Mouse (Mus musculus) hindlimb bud, embryonic 11.5 days (tissue): ENCODE data around the gene Cplx1.
"Not testable (repeated sequence)": the region's sequence is repeated elsewhere in the genome, so short reads cannot be mapped to it uniquely, and the experiment has no call there.

Experiments used
- DNase-seq: peaks from one replicate; pipeline ENCODE4 v3.0.0-alpha.2; 2012; ENCODE audit warnings: low read depth, low spot score; ENCODE audit errors: extremely low spot score

Gene Cplx1

GRCm38 (mm10) chr5:108516655-108517054 is 33.2 kb downstream of the Cplx1 start:
- DNase-seq, result no peak

DNA sequence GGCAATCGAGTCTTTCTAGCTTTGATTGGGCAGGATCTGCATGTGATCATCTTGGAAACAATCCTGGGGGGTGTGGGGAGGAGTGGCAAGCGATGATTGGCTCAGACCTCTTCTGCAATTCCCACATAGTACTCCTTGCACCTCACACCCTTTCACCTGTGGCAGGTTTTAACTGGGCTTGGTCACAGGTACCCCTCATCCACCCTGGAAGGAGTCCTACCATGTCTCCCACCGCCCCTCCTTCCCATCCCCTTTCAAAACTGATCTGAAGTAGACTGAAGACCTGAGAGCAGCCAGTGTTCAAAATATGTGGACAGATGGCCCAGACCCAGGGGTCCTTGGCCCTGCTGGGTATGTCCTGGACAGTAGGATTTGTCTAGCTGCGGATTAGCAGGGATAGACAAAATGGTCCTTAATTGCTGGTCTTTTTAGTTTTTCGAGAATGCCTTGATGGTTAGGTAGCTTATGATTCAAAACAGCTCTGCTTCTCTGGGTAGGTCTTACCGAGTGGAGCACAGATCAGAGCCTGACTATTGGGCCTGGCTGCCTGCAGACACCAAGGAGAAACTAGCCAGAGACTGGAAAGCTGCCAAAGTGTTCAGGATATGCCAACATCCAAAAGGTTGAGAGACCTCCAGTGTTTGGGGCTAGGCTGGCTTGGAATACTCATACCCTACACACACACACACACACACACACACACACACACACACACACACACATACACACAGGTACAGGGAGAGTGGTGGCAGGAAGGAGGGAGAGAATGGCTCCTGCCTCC is 34.1 kb downstream of the Cplx1 start:
- no peak for DNase-seq

DNA sequence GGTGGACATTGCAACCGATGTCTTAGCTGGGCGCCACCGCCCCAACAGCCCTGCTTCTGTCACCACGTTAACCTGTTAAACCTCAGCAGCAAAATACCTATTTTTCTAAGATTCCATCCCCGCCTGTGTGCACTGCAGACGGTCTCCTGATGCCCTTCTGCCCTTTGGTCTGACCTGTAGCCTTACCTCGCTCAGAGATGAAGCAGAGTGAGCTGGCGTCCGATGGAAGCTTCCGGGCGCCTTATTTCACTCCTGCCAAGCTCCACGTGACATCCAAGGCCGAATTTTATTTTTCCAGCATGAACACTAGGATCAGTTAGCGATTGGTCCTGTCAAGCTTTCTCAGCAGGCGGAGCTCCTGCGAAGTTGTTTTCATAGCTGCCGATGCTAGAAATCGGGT is 47.5 kb downstream of the Cplx1 start:
- DNase-seq, result no peak

DNA sequence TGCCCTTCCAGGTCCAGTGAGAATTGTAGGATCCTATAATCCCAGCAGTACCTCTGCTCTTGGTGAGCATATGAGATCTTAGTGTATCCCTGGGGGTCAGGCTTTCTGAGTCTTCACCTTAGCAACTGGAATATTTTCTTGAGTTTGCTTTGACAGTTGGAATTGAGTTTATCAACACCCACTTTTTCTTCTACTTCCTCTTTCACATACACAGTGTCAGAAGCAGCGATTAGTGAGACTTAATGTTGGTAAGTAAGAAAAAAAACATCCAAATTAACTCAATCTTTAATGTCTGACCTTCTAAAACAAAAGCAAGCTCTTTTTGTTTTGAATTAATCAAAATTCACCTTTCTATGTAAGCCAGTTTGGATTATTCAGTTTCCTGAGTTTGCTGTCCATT is 48.3 kb downstream of the Cplx1 start:
- DNase-seq, result no peak

- not testable (repeated sequence) for DNase-seq
Measured at GRCm38 (mm10) chr5:108486148-108486547, 63.7 kb downstream of the Cplx1 start.

DNA sequence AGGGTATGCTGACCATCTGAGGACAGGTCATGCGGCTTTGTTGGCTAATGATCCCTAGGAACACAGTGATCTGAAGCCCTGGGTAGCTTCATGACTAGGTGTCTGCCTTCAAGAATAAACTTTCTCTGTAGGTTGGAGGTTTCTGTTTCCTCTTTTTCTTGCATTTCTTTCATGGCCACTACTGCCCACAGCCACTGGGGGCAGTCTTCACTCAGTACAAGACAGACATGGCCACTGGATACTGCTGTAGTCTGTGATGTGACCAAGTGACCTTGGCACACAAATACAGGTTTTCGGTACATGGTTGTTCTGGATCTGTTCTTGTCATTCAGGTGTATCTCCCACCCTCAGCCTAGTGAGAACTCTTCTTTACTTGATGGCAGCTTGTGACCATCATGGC is 64.6 kb downstream of the Cplx1 start:
- no peak for DNase-seq

GRCm38 (mm10) chr5:108483006-108483405 is 66.8 kb downstream of the Cplx1 start:
- no peak for DNase-seq

GRCm38 (mm10) chr5:108475977-108476376 is 73.8 kb downstream of the Cplx1 start:
- DNase-seq, result no peak

DNA sequence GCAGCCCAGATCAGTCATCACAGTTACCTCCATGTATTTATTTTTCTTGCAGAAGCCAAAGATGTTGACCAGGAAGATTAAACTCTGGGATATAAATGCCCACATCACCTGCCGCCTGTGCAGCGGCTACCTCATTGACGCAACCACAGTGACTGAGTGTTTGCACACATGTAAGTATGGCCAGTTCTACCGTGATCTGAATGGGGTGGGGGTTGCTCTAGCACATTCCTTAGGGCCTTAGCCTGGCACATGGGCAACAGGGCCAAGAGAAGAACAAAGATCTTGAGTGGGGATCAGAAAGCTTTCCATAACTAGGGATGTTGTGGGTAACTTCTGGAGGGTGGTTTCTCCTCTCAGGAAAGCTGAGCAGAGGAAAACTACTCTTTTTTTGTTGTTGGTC is 76.1 kb downstream of the Cplx1 start:
- no peak for DNase-seq

GRCm38 (mm10) chr5:108469617-108470016 is 80.2 kb downstream of the Cplx1 start:
- no peak for DNase-seq
